Mouse (Mus musculus) heart, postnatal 0 days (tissue): ENCODE measurements around the gene Epha5.

Experiments used
- CTCF ChIP-seq: IDR thresholded peaks from 2 replicates; pipeline ENCODE4 v1.5.1; 2016; ENCODE audit warnings: antibody characterized with exemption, control low read depth, low read depth
- EP300 ChIP-seq: IDR thresholded peaks from 2 replicates; pipeline ENCODE4 v1.6.1; 2016; ENCODE audit warnings: antibody characterized with exemption, low read depth

DNA sequence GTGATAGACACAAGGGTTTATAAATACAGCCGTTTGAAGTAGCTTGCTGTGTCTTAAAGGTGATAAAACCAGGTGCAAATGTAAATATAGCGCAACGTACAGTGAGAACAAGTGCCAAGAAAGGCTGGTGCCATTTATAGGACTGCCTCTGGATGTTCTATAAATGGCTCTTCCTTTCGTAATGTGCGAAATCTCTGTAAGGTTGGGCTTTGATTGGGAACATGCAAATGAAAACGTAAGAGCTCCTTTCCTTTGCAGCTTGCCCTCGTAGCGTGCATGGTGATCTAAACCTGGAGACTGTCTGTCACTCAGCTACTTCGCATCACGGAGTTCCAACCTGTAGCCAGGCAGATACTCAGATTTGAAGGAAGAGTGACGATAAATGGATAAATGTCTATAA lies 321.2 kb downstream of the Epha5 start:
- no peak for TF ChIP-seq EP300
- no peak for TF ChIP-seq CTCF
